Mouse (Mus musculus): ENCODE results near the gene Olfr1386.
"Not testable (repeated sequence)": the region's sequence is repeated elsewhere in the genome, so short reads cannot be mapped to it uniquely, and the experiment has no call there.

The Olfr1386 gene

GRCm38 (mm10) chr11:49464746-49465145, at the start of gene Olfr1386:
Gene Olfr1386, plus strand, starts transcription at chr11:49465046.
- DNase-seq (ENCODE audit: low spot score in 2 of 2) = not testable (repeated sequence)

GRCm38 (mm10) chr11:49422767-49423166, 42.1 kb upstream of the Olfr1386 start, which contains the start of gene Olfr1389:
Gene Olfr1389, plus strand, starts transcription at chr11:49423067.
- DNase-seq (ENCODE audit: low spot score in 2 of 2) = no peak

DNA sequence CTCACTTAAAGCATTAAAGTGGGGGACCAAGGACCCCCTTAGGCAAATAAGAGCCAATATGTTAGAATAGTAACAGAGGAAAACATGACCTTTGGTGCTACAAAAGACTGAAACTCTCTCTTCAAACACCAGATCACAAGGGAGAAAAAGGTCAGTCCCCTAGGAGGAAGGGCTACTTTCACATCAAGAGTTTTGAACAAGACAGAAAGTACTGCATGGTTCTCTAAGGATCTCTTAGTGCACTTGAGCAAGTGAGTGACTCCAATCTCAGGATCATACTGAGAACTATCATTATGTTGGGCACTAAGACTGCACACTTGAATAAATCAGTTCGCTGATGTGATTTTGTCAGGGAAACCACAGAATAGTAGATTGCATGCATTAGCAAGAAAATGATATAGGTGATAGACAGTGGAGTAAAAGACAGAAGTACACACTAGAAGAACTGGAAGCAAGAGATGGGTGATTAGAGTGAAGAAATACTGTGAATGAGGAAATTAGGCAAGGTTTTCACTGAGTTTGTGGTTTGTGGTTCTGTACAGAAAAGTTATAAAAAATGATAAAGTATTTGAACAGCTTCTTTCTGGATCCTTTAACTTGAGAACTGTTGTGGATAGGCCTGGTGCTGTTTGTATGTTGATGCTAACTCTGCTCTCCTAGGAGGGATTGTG, 39.5 kb upstream of the Olfr1386 start:
- no peak for DNase-seq (ENCODE audit: low spot score in 2 of 2)

DNA sequence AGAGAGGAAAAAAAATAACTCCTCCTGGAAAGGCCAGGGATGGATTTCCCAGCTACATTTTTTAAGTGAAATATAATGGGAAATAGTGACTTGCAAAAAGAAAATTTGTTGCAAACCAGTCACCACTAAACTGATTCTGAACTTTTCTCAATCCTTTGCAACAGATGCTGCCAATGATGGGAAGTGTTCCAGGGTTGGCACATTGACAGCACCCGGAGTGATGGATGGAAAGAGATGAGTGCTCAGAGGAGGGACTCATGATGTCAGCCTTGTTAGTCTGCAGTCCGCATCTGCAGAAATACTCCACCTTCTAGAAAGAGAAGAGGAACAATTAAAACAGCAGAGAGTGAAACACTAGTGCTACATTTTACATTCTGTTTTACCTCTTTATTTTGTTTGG, 35.2 kb upstream of the Olfr1386 start:
- peak; percentile 6 to 11 for DNase-seq (ENCODE audit: low spot score in 2 of 2)

DNA sequence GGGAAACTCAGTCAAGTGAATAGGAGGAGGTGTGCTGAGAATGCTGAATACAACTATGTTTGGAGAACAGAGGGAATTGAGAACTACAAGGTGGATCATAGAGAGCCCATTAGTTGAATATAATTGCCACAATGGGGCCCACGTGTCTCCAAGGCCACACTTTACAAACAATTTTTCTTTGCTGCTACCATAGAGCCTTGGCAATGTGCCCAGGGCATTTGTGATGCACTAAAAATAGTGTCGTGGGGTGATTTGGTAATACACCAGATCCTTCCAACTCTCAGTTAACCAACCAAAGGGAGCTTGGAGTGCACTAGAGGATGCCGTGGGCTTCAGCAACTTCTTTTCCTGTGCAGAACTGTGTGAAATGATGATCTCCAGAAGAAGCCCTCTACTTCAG, 28.4 kb upstream of the Olfr1386 start, which contains the start of gene Olfr1388:
Olfr1388 (plus strand) TSS at position 214 of the 400 bp plus-strand sequence.
- DNase-seq (ENCODE audit: low spot score in 2 of 2) = no peak

GRCm38 (mm10) chr11:49455043-49455442, 9.8 kb upstream of the Olfr1386 start, which contains the start of gene Olfr1387:
Gene Olfr1387, plus strand, starts transcription at chr11:49455343.
- DNase-seq (ENCODE audit: low spot score in 2 of 2) = no peak

- DNase-seq (ENCODE audit: low spot score in 2 of 2) = no peak
Observed at GRCm38 (mm10) chr11:49485973-49486372, 21.1 kb downstream of the Olfr1386 start.

GRCm38 (mm10) chr11:49488770-49489169, 23.9 kb downstream of the Olfr1386 start, which contains the start of gene Olfr1385:
Gene Olfr1385, plus strand, starts transcription at chr11:49489070.
- DNase-seq (ENCODE audit: low spot score in 2 of 2) = not testable (repeated sequence)

DNA sequence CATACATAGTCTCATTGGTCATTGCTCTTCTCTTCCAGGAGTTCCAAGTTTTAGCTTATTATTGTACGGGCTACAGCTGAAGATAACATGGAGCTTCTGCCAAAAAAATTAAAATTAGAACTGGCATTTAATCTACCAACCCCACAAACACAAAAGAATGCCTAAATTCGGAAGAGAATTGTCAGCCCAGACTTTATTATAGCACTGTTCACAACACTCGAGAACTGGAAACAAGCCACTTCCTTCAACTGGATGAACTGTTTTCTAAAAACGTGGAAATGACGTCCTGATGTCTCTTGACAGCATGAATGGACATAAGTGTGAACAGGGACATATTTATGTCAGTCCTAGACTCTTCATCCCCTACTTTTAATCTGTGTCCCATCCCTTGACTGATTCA, 53.2 kb downstream of the Olfr1386 start:
- peak in 1 of 2 experiments; percentile 10 for DNase-seq (ENCODE audit: low spot score in 2 of 2)

GRCm38 (mm10) chr11:49519348-49519747, 54.5 kb downstream of the Olfr1386 start, which contains the start of gene Olfr1383:
Gene Olfr1383, plus strand, starts transcription at chr11:49519648.
- no peak for DNase-seq (ENCODE audit: low spot score in 2 of 2)

Measured in right cerebral cortex, adult 2 months (tissue).